Mouse (Mus musculus) intestine, embryonic 14.5 days (tissue): Measurements from ENCODE around the gene Itgb3. TPM values are rescaled to one million over a fixed set of nuclear protein-coding genes. Genes with fewer than 3 reads are reported as not detected.

Source experiments
- ATAC-seq: fragments of 200-750 bp; cut with Nextera tagmentation; replicated peaks from 2 replicates; pipeline ENCODE4 v1.8.0; 2017; ENCODE audit warnings: low read depth, moderate number of reproducible peaks, moderate TSS enrichment, moderate library complexity; ENCODE audit not compliant: low FRiP score, low TSS enrichment
- DNase-seq: peaks from one replicate; pipeline ENCODE4 v3.0.0-alpha.2; 2018; ENCODE audit warnings: low spot score
- H3K27ac ChIP-seq: fragments of 300-500 bp; sonication (generic); 2 replicates; pipeline ENCODE4 v1.5.1; 2014; ENCODE audit warnings: low read depth, mild to moderate bottlenecking, control low read depth
- H3K27me3 ChIP-seq: fragments of 300-500 bp; sonication (generic); replicated peaks from 2 replicates; pipeline ENCODE4 v1.6.1; 2014; ENCODE audit warnings: low read length, control low read depth; ENCODE audit not compliant: control insufficient read depth, insufficient read depth
- H3K36me3 ChIP-seq: fragments of 300-500 bp; sonication (generic); 2 replicates; pipeline ENCODE4 v1.6.1; 2014; ENCODE audit warnings: low read length, control low read depth; ENCODE audit not compliant: control insufficient read depth, insufficient read depth
- H3K4me1 ChIP-seq: fragments of 300-500 bp; sonication (generic); replicated peaks from 2 replicates; pipeline ENCODE4 v1.6.1; 2014; ENCODE audit warnings: low read length, control low read depth, mixed read lengths; ENCODE audit not compliant: control insufficient read depth, insufficient read depth
- H3K4me2 ChIP-seq: fragments of 300-500 bp; sonication (generic); 2 replicates; pipeline ENCODE4 v1.6.1; 2014; ENCODE audit warnings: low read length
- H3K4me3 ChIP-seq: fragments of 300-500 bp; sonication (generic); 2 replicates; pipeline ENCODE4 v1.5.1; 2014; ENCODE audit warnings: low read depth, low read length, control low read depth, mixed read lengths
- H3K9ac ChIP-seq: fragments of 300-500 bp; sonication (generic); 2 replicates; pipeline ENCODE4 v1.6.1; 2014; ENCODE audit warnings: mild to moderate bottlenecking, low read length
- H3K9me3 ChIP-seq: fragments of 300-500 bp; sonication (generic); 2 replicates; pipeline ENCODE4 v1.6.1; 2016; ENCODE audit warnings: low read length, control low read depth; ENCODE audit not compliant: control insufficient read depth
- WGBS: fragments of 180-500 bp; shearing (Covaris S2); extraction: QIAGEN DNeasy Blood & Tissue Kit; methylation state at CpG from one replicate; pipeline ENCODE4 v1.1.7; 2014; 5-methylcytosine and 5-hydroxymethylcytosine counted together
- polyA plus RNA-seq: library from polyadenylated mRNA; unstranded; fragments of >200 nt; fragmentation: Nextera tagmentation; extraction: Ambion mirVana; gene quantifications from 2 replicates; pipeline ENCODE4 v1.2.1, GENCODE M21; 2014

Itgb3 gene
- polyA plus RNA-seq = 3.3 and 3.8 TPM in 2 replicates

DNA sequence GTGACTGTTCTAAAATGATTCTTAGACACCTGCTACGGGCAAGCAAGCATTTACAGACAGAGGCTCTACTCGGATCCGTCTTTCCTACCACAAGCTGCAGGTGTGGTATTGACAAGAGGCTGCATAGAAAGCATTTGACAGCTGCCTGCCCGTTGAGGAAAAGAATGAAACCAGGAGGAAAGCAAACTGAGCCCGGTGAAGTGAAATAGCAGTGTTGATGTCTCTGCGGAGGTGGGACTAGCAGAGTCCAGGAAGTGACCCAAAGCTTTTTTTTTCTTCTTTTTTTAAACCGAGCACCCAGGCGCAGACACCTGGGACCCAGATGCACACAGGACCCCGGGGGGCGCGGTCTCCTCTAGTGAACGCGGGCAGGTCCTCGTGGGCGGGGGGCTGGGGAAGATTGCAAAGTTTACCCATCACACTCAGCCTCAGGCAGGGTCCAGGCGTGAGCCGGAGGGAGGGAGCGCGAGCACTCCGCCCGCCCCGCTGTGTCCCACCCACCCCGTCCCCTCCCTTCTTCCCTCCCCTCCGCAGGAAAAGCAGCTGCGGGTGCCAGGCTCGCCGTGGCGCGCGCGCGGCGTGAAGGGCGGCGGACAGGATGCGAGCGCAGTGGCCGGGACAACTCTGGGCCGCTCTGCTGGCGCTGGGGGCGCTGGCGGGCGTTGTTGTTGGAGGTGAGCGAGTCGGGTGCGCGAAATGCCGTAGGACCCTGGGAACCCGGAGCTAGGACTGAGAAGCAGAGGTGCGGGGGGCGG is at the start of gene Itgb3:
Itgb3 (plus strand) TSS at position 510 of the 755 bp plus-strand sequence.
- ATAC-seq (peak; percentile 86), DNase-seq (peak; percentile 89)
- Histone ChIP-seq H3K4me3 (peak within 1 kb of the TSS; percentile 50), H3K4me1 (0 out of 2 replicates have a peak, but pooled peaks cover 6% of the 10 kb centered on the region), H3K36me3 (no peaks in the 10 kb centered on the region), H3K27ac (peak within 1 kb of the TSS; percentile 18; the same call in 1 of the 2 replicates), H3K27me3 (0 out of 2 replicates have a peak, but pooled peaks cover 3% of the 10 kb centered on the region), H3K9me3 (no peaks in the 10 kb centered on the region), H3K4me2 (peak within 1 kb of the TSS; percentile 82), H3K9ac (peak within 1 kb of the TSS; percentile 56)
- under 1% methylated on average over 44 of the region's 51 CpGs for WGBS

DNA sequence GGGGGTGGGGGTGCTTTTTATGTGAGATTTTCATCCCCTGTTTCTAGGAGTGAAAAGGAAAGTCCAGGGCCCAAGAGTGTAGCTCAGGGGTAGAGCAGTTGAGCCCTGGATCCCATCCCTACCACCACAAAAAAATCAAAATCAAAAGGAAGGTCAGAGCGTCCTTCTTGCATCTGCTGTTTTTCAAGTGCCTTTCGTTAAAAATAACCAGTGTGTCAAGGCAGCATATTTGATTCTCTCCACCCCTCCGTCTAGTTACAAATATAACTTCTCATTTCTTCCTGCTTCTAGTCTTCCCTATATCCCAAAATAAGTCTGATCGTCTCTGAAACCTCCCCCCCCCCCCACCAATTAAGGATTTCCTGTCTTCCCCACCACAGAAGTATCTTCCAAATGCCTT is 49.7 kb upstream of the Itgb3 start:
- no peak overlapping the region for H3K4me2 ChIP-seq
- H3K9ac ChIP-seq = no peak overlapping the region
- 54% methylated on average over 4 of the region's 4 CpGs for WGBS
- H3K27ac ChIP-seq = no peak overlapping the region
- no peaks in the 10 kb centered on the region for H3K27me3 ChIP-seq
- H3K9me3 ChIP-seq = no peaks in the 10 kb centered on the region
- no peaks in the 10 kb centered on the region for H3K36me3 ChIP-seq
- ATAC-seq = no peak
- H3K4me3 ChIP-seq = no peak overlapping the region
- H3K4me1 ChIP-seq = no peaks in the 10 kb centered on the region
- DNase-seq = no peak

DNA sequence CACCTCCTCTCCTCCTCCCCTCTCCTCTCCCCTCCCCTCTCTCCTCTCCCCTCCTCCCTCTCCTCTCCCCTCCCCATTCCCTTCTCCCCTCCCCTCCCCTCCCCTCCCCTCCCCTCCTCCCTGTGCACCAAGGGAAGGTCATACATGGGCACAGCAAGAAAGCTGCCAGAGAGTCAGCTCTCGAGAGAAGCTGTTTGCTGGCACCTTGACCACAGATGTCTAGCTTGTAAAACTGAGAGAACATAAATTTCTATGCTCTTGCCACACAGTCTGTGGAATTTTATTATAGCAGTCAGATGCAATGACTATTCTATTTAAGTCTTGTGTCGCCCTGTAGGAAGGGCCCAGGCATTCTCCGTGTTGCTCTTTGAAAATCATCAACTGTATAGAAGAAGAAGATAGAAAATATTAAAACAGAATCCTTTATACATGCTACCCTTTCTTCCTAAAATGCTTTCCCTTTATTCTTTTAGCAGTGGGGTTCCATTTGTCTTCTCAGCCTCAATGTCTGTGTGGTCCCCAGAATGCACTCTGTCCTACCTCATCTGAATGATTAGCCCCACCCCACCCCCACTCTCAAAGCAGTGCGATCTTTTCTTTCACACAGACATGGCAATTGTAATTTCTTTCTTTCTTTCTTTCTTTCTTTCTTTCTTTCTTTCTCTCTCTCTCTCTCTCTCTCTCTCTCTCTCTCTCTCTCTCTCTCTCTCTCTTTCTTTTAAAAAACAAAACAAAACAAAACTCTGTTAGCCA is 49.0 kb upstream of the Itgb3 start:
- no peaks in the 10 kb centered on the region for H3K9me3 ChIP-seq
- H3K4me3 ChIP-seq = no peak overlapping the region
- H3K4me1 ChIP-seq = no peaks in the 10 kb centered on the region
- 58% methylated on average over 4 of the region's 4 CpGs for WGBS
- no peak overlapping the region for H3K9ac ChIP-seq
- no peak for ATAC-seq
- H3K27ac ChIP-seq = no peak overlapping the region
- no peaks in the 10 kb centered on the region for H3K36me3 ChIP-seq
- no peak for DNase-seq
- H3K27me3 ChIP-seq = no peaks in the 10 kb centered on the region
- H3K4me2 ChIP-seq = no peak overlapping the region

DNA sequence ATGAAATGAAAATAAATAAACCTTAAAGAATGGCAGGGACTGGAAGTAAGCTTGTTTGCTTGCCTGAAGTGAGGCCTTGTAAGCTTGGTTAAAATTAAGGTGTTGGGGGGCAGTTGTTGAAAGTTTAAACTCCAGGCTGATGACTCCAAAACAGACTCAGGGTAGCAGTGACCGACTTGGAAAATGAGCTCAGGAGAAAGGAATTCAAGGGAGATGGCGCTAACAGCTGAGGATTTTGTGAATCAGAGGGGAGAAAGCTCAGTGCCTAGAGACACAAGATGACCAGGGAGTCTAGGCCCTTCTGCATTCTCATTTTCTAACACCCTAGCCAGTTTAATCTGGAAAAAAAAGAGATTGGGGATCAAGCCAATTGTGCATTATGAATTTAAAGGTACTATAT is 46.8 kb upstream of the Itgb3 start:
- H3K4me3 ChIP-seq = no peak overlapping the region
- H3K9ac ChIP-seq = no peak overlapping the region
- no peaks in the 10 kb centered on the region for H3K27me3 ChIP-seq
- DNase-seq = no peak
- no peaks in the 10 kb centered on the region for H3K9me3 ChIP-seq
- no peak overlapping the region for H3K27ac ChIP-seq
- no peak overlapping the region for H3K4me2 ChIP-seq
- no peaks in the 10 kb centered on the region for H3K36me3 ChIP-seq
- no peak for ATAC-seq
- no peaks in the 10 kb centered on the region for H3K4me1 ChIP-seq
- WGBS = 33% methylated on average over 2 of the region's 2 CpGs

DNA sequence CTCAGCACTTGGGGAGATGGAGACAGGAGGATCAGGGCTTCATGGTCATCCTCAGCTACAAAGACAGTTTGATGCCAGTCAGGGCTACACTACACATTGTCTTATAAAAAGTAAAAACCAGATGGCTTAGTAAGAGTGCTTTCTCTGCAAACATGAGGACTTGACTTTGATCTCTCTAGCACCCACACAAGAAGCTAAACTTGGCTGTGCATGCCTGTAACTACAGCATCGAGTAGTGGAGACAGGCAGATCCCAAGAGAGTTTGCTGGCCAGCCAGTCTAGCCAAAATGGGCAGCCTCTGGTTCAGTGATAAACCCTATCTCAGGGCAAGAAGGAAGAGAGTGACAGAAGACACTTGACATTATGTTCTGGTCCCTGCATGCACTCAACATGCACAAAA is 44.3 kb upstream of the Itgb3 start:
- Histone ChIP-seq H3K9ac (no peak overlapping the region), H3K36me3 (no peaks in the 10 kb centered on the region), H3K4me1 (no peaks in the 10 kb centered on the region), H3K9me3 (no peaks in the 10 kb centered on the region), H3K27ac (no peak overlapping the region), H3K4me3 (no peak overlapping the region), H3K4me2 (no peak overlapping the region), H3K27me3 (no peaks in the 10 kb centered on the region)
- WGBS = 67% methylated on average over 1 of the region's 1 CpGs
- DNase-seq = no peak
- ATAC-seq = no peak

DNA sequence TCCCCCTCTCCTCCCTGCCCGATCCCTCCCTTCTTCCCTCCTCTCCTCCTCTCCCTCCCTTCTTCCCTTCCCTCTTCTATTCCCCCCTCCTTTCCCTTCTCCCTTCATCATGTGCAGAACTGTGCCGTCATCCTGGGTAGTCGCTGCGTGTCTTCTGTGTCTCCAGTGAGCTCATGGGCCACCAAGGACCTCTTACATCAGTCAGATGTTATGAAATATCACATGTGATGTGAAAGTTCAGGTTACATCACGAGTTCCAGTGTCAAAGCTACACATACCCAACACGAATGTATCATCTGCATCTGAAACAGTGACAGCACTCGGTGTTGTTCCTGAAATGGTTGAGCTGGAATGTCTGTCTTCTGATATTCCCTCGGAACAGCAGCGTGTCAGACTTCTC is 42.6 kb upstream of the Itgb3 start:
- H3K9me3 ChIP-seq = no peaks in the 10 kb centered on the region
- no peak for DNase-seq
- H3K9ac ChIP-seq = no peak overlapping the region
- ATAC-seq = no peak
- H3K4me2 ChIP-seq = no peak overlapping the region
- WGBS = 78% methylated on average over 9 of the region's 9 CpGs
- no peak overlapping the region for H3K4me3 ChIP-seq
- H3K27me3 ChIP-seq = no peaks in the 10 kb centered on the region
- no peaks in the 10 kb centered on the region for H3K36me3 ChIP-seq
- no peaks in the 10 kb centered on the region for H3K4me1 ChIP-seq
- no peak overlapping the region for H3K27ac ChIP-seq

DNA sequence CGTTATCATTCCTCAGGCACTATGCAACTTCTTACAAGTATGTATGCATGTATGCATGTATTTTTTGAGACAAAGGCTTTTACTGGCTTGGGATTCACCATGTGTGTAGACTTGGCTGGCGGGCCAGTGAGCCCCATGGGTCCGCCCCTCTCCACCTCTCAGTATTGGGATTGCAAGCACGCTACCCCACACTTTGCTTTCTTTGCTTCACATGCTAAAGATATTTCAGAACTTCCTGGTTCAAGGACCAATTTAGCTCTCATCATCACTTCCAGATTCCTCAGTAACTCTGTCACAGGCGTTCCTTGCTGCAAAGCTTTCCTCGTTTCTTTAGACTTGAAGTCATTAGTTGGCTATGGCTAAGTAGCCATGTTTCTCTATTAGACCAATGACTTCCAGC is 41.7 kb upstream of the Itgb3 start:
- no peak overlapping the region for H3K9ac ChIP-seq
- DNase-seq = no peak
- no peaks in the 10 kb centered on the region for H3K4me1 ChIP-seq
- H3K4me2 ChIP-seq = no peak overlapping the region
- H3K36me3 ChIP-seq = no peaks in the 10 kb centered on the region
- no peak overlapping the region for H3K4me3 ChIP-seq
- H3K27me3 ChIP-seq = no peaks in the 10 kb centered on the region
- WGBS = 87% methylated on average over 6 of the region's 6 CpGs
- no peak overlapping the region for H3K27ac ChIP-seq
- H3K9me3 ChIP-seq = no peaks in the 10 kb centered on the region
- ATAC-seq = no peak

DNA sequence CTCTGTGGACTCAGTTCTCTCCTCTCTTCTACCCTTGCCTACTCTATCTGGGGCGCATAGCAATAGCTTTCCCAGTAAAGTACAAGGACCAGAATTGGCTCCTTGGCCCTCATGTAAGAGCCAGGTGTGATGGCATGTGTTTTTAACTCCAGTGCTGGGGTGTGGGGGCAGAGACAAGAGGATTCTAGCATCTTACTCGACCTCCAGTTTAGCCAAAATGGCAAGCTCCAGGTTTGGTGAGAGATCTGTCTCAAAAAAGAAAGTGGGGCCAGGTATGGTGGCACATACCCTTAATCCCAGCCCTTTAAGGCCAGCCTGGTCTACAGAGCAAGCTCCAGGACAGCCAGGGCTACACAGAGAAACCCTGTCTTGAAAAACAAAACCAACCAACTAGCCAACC is 41.0 kb upstream of the Itgb3 start:
- no peaks in the 10 kb centered on the region for H3K9me3 ChIP-seq
- DNase-seq (no peak), ATAC-seq (no peak)
- 86% methylated on average over 2 of the region's 2 CpGs for WGBS
- no peaks in the 10 kb centered on the region for H3K4me1 ChIP-seq
- H3K4me2 ChIP-seq = no peak overlapping the region
- no peak overlapping the region for H3K9ac ChIP-seq
- no peak overlapping the region for H3K4me3 ChIP-seq
- no peaks in the 10 kb centered on the region for H3K36me3 ChIP-seq
- H3K27me3 ChIP-seq = no peaks in the 10 kb centered on the region
- H3K27ac ChIP-seq = no peak overlapping the region
